Mouse (Mus musculus): ENCODE measurements around the gene Rab8b. TPM values are rescaled to one million over a fixed set of nuclear protein-coding genes. Genes with fewer than 3 reads are reported as not detected.

Rab8b gene
- 9.8 and 11.4 TPM in 2 replicates for total RNA-seq (2014; rRNA removed; ENCODE audit: low replicate concordance)
- 8.6 and 9.5 TPM in 2 replicates for polyA plus RNA-seq (2015; fragmentation: Nextera tagmentation; extraction: Ambion mirVana)

DNA sequence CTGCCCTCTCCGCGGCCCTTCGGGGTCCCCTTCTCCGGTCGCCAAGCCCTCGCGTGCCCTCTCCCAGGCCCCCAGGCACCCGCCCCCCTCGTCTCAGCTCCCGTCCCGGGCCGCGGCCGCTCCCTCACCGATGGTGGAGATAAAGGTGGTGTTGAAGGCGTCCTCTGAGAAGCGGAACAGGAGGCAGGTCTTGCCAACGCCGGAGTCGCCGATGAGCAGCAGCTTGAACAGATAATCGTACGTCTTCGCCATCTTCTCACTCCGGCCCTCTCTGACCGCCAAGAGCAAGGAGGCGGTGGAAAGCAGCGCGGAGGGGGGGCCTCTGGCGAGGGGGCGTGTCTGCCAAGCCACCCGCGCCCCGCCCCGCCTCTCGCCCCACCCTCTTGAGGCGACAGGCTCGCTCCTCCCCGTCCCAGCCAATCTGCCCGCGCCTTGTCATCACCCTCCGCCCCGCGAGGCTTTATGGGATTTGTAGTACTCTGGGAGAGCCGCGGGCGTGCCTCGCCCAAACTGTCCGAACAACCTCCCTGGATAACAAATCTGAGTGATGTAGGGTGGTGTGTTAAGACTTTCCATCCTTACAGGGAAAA, at the start of gene Rab8b:
Gene Rab8b, minus strand, starts transcription at position 306 of the 590 bp plus-strand sequence.
- Histone ChIP-seq H3K4me2 (ENCODE audit: low read depth, low read length) (peak within 1 kb of the TSS; percentile 61), H3K9ac (replicated peaks; ENCODE audit: low read depth, low read length) (peak within 1 kb of the TSS; percentile 68), H3K36me3 (replicated peaks; ENCODE audit: control insufficient read depth, insufficient read depth, low read length) (no peaks in the 10 kb centered on the region), H3K4me3 (ENCODE audit: low read depth, low read length) (peak within 1 kb of the TSS; percentile 92), H3K9me3 (replicated peaks; ENCODE audit: control insufficient read depth, low read length) (no peaks in the 10 kb centered on the region), H3K4me1 (ENCODE audit: control insufficient read depth, insufficient read depth) (peaks cover 28% of the 10 kb centered on the region), H3K27ac (ENCODE audit: low read depth) (peak within 1 kb of the TSS; percentile 84), H3K27me3 (ENCODE audit: control insufficient read depth, insufficient read depth, low read length) (no peaks in the 10 kb centered on the region)
- under 1% methylated on average over 49 of the region's 49 CpGs for WGBS
- ATAC-seq (ENCODE audit: insufficient read depth, low read depth) (peak; percentile 99), DNase-seq (ENCODE audit: low spot score) (peak; percentile 95)
- TF ChIP-seq EP300 (IDR thresholded peaks at IDR 0.05; ENCODE audit: low read depth) (no peak; the same call in 1 of the 2 replicates), CTCF (IDR thresholded peaks at IDR 0.05; ENCODE audit: low read depth) (no peak)

DNA sequence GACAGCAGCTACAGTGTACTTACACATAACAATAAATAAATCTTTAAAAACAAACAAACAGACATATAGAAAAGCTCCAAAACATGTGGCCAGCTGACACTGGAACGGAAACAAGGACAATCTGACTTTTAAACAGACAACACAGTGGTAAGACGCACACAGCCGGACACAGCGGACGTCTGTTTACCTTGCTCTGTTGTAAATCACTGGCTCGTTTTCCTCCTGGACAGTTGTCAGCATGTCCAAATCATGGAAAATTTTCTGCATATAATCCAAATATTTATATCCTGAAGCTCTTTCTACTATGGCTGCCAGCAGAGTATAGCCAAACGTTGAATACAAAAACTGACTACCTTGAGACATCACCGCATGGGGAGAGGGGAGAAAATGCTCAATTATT, 48.0 kb upstream of the Rab8b start:
- no peak overlapping the region for H3K27ac ChIP-seq (ENCODE audit: low read depth)
- no peaks in the 10 kb centered on the region for H3K9me3 ChIP-seq (replicated peaks; ENCODE audit: control insufficient read depth, low read length)
- H3K4me3 ChIP-seq (ENCODE audit: low read depth, low read length), result no peak overlapping the region
- no peaks in the 10 kb centered on the region for H3K27me3 ChIP-seq (ENCODE audit: control insufficient read depth, insufficient read depth, low read length)
- DNase-seq (ENCODE audit: low spot score) (no peak), ATAC-seq (ENCODE audit: insufficient read depth, low read depth) (no peak)
- H3K36me3 ChIP-seq (replicated peaks; ENCODE audit: control insufficient read depth, insufficient read depth, low read length), result peaks cover 19% of the 10 kb centered on the region
- no peak overlapping the region for H3K4me2 ChIP-seq (ENCODE audit: low read depth, low read length)
- no peak overlapping the region for H3K9ac ChIP-seq (replicated peaks; ENCODE audit: low read depth, low read length)
- no peaks in the 10 kb centered on the region for H3K4me1 ChIP-seq (ENCODE audit: control insufficient read depth, insufficient read depth)
- 89% methylated on average over 8 of the region's 8 CpGs for WGBS
- TF ChIP-seq CTCF (IDR thresholded peaks at IDR 0.05; ENCODE audit: low read depth), result no peak
- no peak for TF ChIP-seq EP300 (IDR thresholded peaks at IDR 0.05; ENCODE audit: low read depth)

DNA sequence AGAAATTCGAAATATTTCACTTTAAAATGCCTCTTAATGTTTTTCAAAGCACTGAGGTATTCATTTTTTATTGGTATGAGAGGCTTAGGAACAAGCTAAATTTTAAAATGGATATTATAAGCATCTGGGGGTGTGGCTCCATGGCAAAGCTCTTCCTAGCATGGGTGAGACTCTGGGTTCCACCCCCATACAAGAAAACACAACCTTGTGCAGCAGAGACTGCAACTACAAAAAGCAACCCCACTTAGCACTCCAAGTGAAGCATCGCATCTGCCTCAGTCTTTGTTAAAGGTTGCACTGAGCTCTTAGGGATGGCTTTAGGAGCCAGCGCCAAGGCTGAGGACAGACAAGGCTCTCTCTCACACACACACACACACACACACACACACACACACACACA, 42.0 kb upstream of the Rab8b start:
- no peak for ATAC-seq (ENCODE audit: insufficient read depth, low read depth)
- WGBS, result 72% methylated on average over 3 of the region's 3 CpGs

DNA sequence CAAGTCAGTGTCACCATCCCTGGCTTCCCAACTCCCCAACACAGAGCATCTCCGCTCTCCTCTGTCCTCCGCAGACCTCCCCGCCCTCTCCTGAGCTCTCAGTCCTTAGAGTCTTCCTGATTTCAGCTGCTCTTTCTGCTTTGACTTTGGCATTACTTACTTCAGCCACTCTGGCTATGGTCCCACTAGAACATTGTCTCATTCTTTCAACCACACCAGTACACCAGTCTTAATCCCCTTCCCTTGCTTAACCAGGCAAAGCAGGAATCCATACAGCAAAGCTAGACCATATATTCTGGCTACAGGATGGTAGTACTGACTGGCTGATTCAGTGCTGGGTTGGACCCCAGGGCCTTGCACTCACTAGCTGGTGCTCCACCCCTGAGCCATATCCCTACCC, 38.0 kb upstream of the Rab8b start:
- no peak overlapping the region for H3K4me2 ChIP-seq (ENCODE audit: low read depth, low read length)
- no peaks in the 10 kb centered on the region for H3K4me1 ChIP-seq (ENCODE audit: control insufficient read depth, insufficient read depth)
- H3K9ac ChIP-seq (replicated peaks; ENCODE audit: low read depth, low read length), result no peak overlapping the region
- DNase-seq (ENCODE audit: low spot score), result no peak
- H3K36me3 ChIP-seq (replicated peaks; ENCODE audit: control insufficient read depth, insufficient read depth, low read length), result no peaks in the 10 kb centered on the region
- H3K9me3 ChIP-seq (replicated peaks; ENCODE audit: control insufficient read depth, low read length), result no peaks in the 10 kb centered on the region
- TF ChIP-seq EP300 (IDR thresholded peaks at IDR 0.05; ENCODE audit: low read depth) (no peak), CTCF (IDR thresholded peaks at IDR 0.05; ENCODE audit: low read depth) (no peak)
- H3K27me3 ChIP-seq (ENCODE audit: control insufficient read depth, insufficient read depth, low read length), result no peaks in the 10 kb centered on the region
- no peak overlapping the region for H3K4me3 ChIP-seq (ENCODE audit: low read depth, low read length)
- 93% methylated on average over 3 of the region's 3 CpGs for WGBS
- H3K27ac ChIP-seq (ENCODE audit: low read depth), result no peak overlapping the region
- ATAC-seq (ENCODE audit: insufficient read depth, low read depth), result no peak

More for the DNA sequence above, 42.0 kb upstream of the Rab8b start:
- DNase-seq (ENCODE audit: low spot score), result no peak
- no peak overlapping the region for H3K9ac ChIP-seq (replicated peaks; ENCODE audit: low read depth, low read length)
- no peaks in the 10 kb centered on the region for H3K27me3 ChIP-seq (ENCODE audit: control insufficient read depth, insufficient read depth, low read length)
- H3K4me2 ChIP-seq (ENCODE audit: low read depth, low read length), result no peak overlapping the region
- H3K4me3 ChIP-seq (ENCODE audit: low read depth, low read length), result no peak overlapping the region
- no peak for TF ChIP-seq EP300 (IDR thresholded peaks at IDR 0.05; ENCODE audit: low read depth)
- no peak for TF ChIP-seq CTCF (IDR thresholded peaks at IDR 0.05; ENCODE audit: low read depth)
- no peak overlapping the region for H3K27ac ChIP-seq (ENCODE audit: low read depth)
- no peaks in the 10 kb centered on the region for H3K36me3 ChIP-seq (replicated peaks; ENCODE audit: control insufficient read depth, insufficient read depth, low read length)
- no peaks in the 10 kb centered on the region for H3K9me3 ChIP-seq (replicated peaks; ENCODE audit: control insufficient read depth, low read length)
- H3K4me1 ChIP-seq (ENCODE audit: control insufficient read depth, insufficient read depth), result no peaks in the 10 kb centered on the region

DNA sequence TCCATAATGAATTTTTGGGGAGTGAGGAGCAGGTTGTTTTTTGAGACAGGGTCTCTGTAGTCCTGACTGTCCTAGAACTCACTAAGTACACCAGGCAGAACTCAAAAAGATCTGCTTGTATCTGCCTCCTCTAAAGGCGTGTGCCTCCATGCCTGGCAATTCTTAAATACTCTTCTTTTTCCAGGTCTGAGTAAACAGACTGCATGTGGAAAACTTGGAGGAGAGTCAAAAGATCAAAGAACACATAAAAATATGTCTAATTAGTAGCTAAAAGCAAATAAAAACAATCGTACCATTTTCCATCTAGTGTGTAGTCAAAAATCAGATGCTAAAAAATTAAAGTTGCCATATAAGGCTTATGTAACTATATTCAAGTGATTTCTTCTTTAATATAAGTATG, 33.4 kb upstream of the Rab8b start:
- no peaks in the 10 kb centered on the region for H3K4me1 ChIP-seq (ENCODE audit: control insufficient read depth, insufficient read depth)
- ATAC-seq (ENCODE audit: insufficient read depth, low read depth), result no peak
- DNase-seq (ENCODE audit: low spot score), result no peak
- H3K9me3 ChIP-seq (replicated peaks; ENCODE audit: control insufficient read depth, low read length), result no peaks in the 10 kb centered on the region
- no peak overlapping the region for H3K27ac ChIP-seq (ENCODE audit: low read depth)
- H3K4me2 ChIP-seq (ENCODE audit: low read depth, low read length), result no peak overlapping the region
- no peaks in the 10 kb centered on the region for H3K27me3 ChIP-seq (ENCODE audit: control insufficient read depth, insufficient read depth, low read length)
- WGBS, result 77% methylated on average over 2 of the region's 2 CpGs
- TF ChIP-seq EP300 (IDR thresholded peaks at IDR 0.05; ENCODE audit: low read depth) (no peak), CTCF (IDR thresholded peaks at IDR 0.05; ENCODE audit: low read depth) (no peak)
- H3K9ac ChIP-seq (replicated peaks; ENCODE audit: low read depth, low read length), result no peak overlapping the region
- peaks cover 9% of the 10 kb centered on the region for H3K36me3 ChIP-seq (replicated peaks; ENCODE audit: control insufficient read depth, insufficient read depth, low read length)
- H3K4me3 ChIP-seq (ENCODE audit: low read depth, low read length), result no peak overlapping the region

DNA sequence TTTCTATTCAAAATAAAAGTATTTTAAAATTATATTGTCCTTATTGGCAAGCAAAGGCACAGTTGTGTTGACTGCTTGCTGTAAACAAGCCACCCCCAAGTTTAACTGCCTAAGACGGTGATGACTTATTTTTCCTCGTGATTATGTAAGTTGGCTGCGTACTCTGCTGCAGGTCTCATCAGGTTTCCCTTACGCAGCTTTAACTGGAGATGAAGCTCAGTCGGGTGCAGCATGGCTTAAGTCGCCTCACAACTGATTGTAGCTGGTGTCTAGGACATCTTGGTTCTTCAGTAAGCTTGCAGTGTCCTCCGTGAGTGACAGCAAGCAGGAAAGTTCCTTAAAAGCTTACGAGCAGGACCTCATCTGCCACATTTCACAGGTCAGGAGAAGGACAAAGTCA, 32.8 kb upstream of the Rab8b start:
- no peak overlapping the region for H3K9ac ChIP-seq (replicated peaks; ENCODE audit: low read depth, low read length)

More for the DNA sequence above, 32.8 kb upstream of the Rab8b start:
- H3K4me2 ChIP-seq (ENCODE audit: low read depth, low read length), result no peak overlapping the region
- WGBS, result 71% methylated on average over 8 of the region's 8 CpGs
- peaks cover 12% of the 10 kb centered on the region for H3K36me3 ChIP-seq (replicated peaks; ENCODE audit: control insufficient read depth, insufficient read depth, low read length)
- no peak overlapping the region for H3K27ac ChIP-seq (ENCODE audit: low read depth)
- no peaks in the 10 kb centered on the region for H3K27me3 ChIP-seq (ENCODE audit: control insufficient read depth, insufficient read depth, low read length)
- no peaks in the 10 kb centered on the region for H3K9me3 ChIP-seq (replicated peaks; ENCODE audit: control insufficient read depth, low read length)
- TF ChIP-seq EP300 (IDR thresholded peaks at IDR 0.05; ENCODE audit: low read depth), result no peak
- no peak for TF ChIP-seq CTCF (IDR thresholded peaks at IDR 0.05; ENCODE audit: low read depth)
- H3K4me3 ChIP-seq (ENCODE audit: low read depth, low read length), result no peak overlapping the region
- no peaks in the 10 kb centered on the region for H3K4me1 ChIP-seq (ENCODE audit: control insufficient read depth, insufficient read depth)
- no peak for DNase-seq (ENCODE audit: low spot score)
- ATAC-seq (ENCODE audit: insufficient read depth, low read depth), result no peak

All from heart, postnatal 0 days (tissue).